Mouse (Mus musculus): Measurements from ENCODE around the gene Olfr152. TPM values are rescaled to one million over a fixed set of nuclear protein-coding genes. Genes with fewer than 3 reads are reported as not detected.

Gene Olfr152
- polyA plus RNA-seq (2012; rRNA removed), result not detected in 2 replicates

DNA sequence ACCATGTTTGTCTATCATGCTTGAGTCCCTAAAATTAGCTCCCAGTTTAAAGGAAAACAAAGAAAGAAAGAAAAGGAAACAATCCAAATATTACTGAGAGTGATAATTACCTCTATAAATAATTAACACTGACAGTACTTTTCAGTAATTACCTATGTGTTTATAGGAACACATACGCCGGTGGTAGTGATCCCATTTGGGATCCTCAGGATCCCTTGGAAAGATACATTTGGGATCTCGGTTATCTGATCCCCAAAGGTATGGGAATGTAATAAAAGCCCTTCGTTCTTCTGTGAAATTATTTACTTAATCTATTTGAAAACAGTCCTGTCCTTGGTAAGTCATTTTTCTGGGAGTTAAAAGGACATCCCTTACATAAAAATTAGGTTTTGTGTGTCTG is at the start of gene Olfr152:
TSS of gene Olfr152 (plus strand) at position 301 of the 400 bp plus-strand sequence.

GRCm38 (mm10) chr2:87739878-87740277 is 39.4 kb upstream of the Olfr152 start, which contains the start of gene Olfr1138:
Gene Olfr1138 (minus strand): TSS chr2:87739978.

GRCm38 (mm10) chr2:87743452-87743851 is 35.8 kb upstream of the Olfr152 start, which contains the start of gene Olfr1140:
Gene Olfr1140 (plus strand): TSS chr2:87743752.

DNA sequence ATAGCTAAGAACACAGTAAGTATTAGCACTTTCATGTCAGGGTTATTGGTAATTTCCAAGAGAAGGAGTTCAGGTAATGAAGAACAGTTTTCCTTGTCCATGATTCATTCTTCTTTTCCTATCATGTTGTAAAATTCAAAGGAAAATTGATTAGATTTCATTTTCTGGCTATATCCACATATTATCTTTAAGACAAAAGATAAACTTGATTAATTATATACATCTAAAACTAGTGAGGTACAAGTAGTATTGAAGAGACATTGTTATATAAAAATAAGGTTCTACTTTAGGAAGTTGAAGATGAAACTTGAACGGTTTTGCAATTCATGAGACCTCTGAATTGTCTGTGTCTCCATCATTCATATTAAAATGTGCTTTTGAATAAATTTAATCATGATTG is 25.4 kb upstream of the Olfr152 start, which contains the start of gene Olfr1141:
TSS of gene Olfr1141 (minus strand) at position 101 of the 400 bp plus-strand sequence.

DNA sequence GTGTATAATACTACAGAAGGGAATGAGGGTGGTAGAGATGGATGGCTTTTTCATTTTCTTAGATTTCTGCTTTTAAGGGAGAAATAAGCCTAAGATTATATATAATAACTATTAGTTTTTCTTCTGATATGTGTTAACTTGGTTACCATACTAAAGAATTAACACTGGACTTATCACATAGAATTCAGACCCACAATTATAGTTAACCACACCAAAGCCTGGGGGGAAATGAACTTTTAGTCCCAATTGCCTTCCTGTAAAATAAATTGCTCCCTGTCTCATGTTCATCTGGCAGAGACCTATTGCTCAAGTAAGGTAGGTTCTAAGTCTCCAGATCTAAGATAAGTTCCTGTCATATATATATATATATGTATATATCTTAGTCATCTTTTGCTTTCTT is 21.0 kb downstream of the Olfr152 start, which contains the start of gene Olfr1143:
TSS of gene Olfr1143 (plus strand) at position 301 of the 400 bp plus-strand sequence.

DNA sequence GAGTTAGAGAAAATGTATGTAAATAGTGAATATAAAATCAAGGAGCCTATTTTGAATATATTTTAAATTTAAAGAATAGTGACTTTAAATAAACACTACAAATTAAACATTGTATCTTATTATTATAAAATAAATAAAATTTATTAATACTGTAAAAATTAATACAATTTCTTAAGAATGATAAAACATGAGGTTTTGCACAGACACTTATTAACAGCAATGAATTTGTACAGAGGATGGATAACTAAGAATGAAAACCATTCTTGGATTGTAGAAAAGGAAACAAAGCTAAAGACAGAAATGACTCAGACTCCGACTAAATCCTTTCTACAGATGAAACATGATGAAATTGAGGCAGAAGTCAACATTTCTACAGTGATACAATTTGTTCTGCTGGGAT is 30.2 kb downstream of the Olfr152 start, which contains the start of gene Olfr1145:
TSS of gene Olfr1145 (plus strand) at position 301 of the 400 bp plus-strand sequence.

DNA sequence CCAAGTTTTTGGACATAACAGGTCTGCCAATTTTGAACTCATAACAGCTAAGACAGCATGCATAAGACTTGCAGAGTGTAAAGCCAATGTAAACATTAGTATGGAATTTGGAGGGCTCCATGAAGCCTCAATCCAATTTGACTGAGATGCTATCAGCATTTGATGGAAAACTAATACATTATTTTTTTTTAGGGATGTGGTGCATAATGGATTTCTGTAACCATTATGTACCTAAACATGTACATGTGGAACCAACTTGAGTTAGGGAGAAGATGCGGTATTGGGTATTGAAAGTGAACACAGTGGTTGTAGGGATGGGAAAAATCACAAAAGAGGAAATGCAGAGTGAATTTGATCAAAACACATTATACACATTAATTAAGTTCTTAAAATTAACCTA is 51.0 kb downstream of the Olfr152 start, which contains the start of gene Olfr1148:
TSS of gene Olfr1148 (plus strand) at position 301 of the 400 bp plus-strand sequence.

Other genes starting within 250 kb of the Olfr152 start
- not detected in 2 replicates for gene Olfr153, start 247.7 kb upstream of the Olfr152 start, polyA plus RNA-seq (2012; rRNA removed)
- not detected in 2 replicates for gene Olfr1128, start 233.9 kb upstream of the Olfr152 start, polyA plus RNA-seq (2012; rRNA removed)
- not detected in 2 replicates for gene Olfr1129, start 205.6 kb upstream of the Olfr152 start, polyA plus RNA-seq (2012; rRNA removed)
- gene Olfr1130, start 173.3 kb upstream of the Olfr152 start, polyA plus RNA-seq (2012; rRNA removed), result not detected in 2 replicates
- gene Olfr1131, start 152.4 kb upstream of the Olfr152 start, polyA plus RNA-seq (2012; rRNA removed), result not detected in 2 replicates
- gene Olfr1132, start 141.9 kb upstream of the Olfr152 start, polyA plus RNA-seq (2012; rRNA removed), result not detected in 2 replicates
- not detected in 2 replicates for gene Olfr1133, start 132.1 kb upstream of the Olfr152 start, polyA plus RNA-seq (2012; rRNA removed)
- gene Olfr1134, start 121.0 kb upstream of the Olfr152 start, polyA plus RNA-seq (2012; rRNA removed), result not detected in 2 replicates
- not detected in 2 replicates for gene Olfr1135, start 105.8 kb upstream of the Olfr152 start, polyA plus RNA-seq (2012; rRNA removed)
- gene Olfr1136, start 85.5 kb upstream of the Olfr152 start, polyA plus RNA-seq (2012; rRNA removed), result not detected in 2 replicates
- gene Olfr1137, start 66.3 kb upstream of the Olfr152 start, polyA plus RNA-seq (2012; rRNA removed), result not detected in 2 replicates
- gene Olfr1138, start 39.5 kb upstream of the Olfr152 start, polyA plus RNA-seq (2012; rRNA removed), result not detected in 2 replicates
- not detected in 2 replicates for gene Olfr1140, start 35.7 kb upstream of the Olfr152 start, polyA plus RNA-seq (2012; rRNA removed)
- not detected in 2 replicates for gene Olfr1141, start 25.5 kb upstream of the Olfr152 start, polyA plus RNA-seq (2012; rRNA removed)
- not detected in 2 replicates for gene Olfr1143, start 21.1 kb downstream of the Olfr152 start, polyA plus RNA-seq (2012; rRNA removed)
- not detected in 2 replicates for gene Olfr1145, start 30.3 kb downstream of the Olfr152 start, polyA plus RNA-seq (2012; rRNA removed)
- not detected in 2 replicates for gene Olfr1148, start 51.0 kb downstream of the Olfr152 start, polyA plus RNA-seq (2012; rRNA removed)
- gene Olfr1150-ps1, start 64.5 kb downstream of the Olfr152 start, polyA plus RNA-seq (2012; rRNA removed), result not detected in 2 replicates
- not detected in 2 replicates for gene Olfr1151, start 76.4 kb downstream of the Olfr152 start, polyA plus RNA-seq (2012; rRNA removed)
- gene Olfr1152, start 87.0 kb downstream of the Olfr152 start, polyA plus RNA-seq (2012; rRNA removed), result not detected in 2 replicates
- not detected in 2 replicates for gene Olfr1153, start 115.5 kb downstream of the Olfr152 start, polyA plus RNA-seq (2012; rRNA removed)
- gene Olfr1154, start 125.7 kb downstream of the Olfr152 start, polyA plus RNA-seq (2012; rRNA removed), result not detected in 2 replicates
- not detected in 2 replicates for gene Olfr1155, start 165.7 kb downstream of the Olfr152 start, polyA plus RNA-seq (2012; rRNA removed)
- not detected in 2 replicates for gene Olfr1156, start 173.6 kb downstream of the Olfr152 start, polyA plus RNA-seq (2012; rRNA removed)
- gene Olfr1157, start 188.8 kb downstream of the Olfr152 start, polyA plus RNA-seq (2012; rRNA removed), result not detected in 2 replicates
- not detected in 2 replicates for gene Olfr74, start 195.2 kb downstream of the Olfr152 start, polyA plus RNA-seq (2012; rRNA removed)
- gene Olfr1158, start 210.6 kb downstream of the Olfr152 start, polyA plus RNA-seq (2012; rRNA removed), result not detected in 2 replicates
- not detected in 2 replicates for gene Olfr1160, start 228.8 kb downstream of the Olfr152 start, polyA plus RNA-seq (2012; rRNA removed)
- not detected in 2 replicates for gene Olfr1161, start 243.3 kb downstream of the Olfr152 start, polyA plus RNA-seq (2012; rRNA removed)

Data from liver, embryonic 14 days (tissue).